Mouse (Mus musculus) kidney, embryonic 15.5 days (tissue): ENCODE data around the gene Spred1. TPM values are rescaled to one million over a fixed set of nuclear protein-coding genes. Genes with fewer than 3 reads are reported as not detected.

Experiments
- ATAC-seq: fragments of 200-750 bp; cut with Nextera tagmentation; replicated peaks from 2 replicates; pipeline ENCODE4 v1.8.0; 2017; ENCODE audit warnings: moderate TSS enrichment; ENCODE audit not compliant: low FRiP score
- H3K27ac ChIP-seq: fragments of 300-500 bp; sonication (generic); 2 replicates; pipeline ENCODE4 v1.5.1; 2015; ENCODE audit warnings: mild to moderate bottlenecking, inconsistent platforms
- H3K27me3 ChIP-seq: fragments of 300-500 bp; sonication (generic); 2 replicates; pipeline ENCODE4 v1.6.1; 2015; ENCODE audit warnings: inconsistent platforms
- H3K36me3 ChIP-seq: fragments of 300-500 bp; sonication (generic); 2 replicates; pipeline ENCODE4 v1.6.1; 2015; ENCODE audit warnings: inconsistent platforms
- H3K4me1 ChIP-seq: fragments of 300-500 bp; sonication (generic); 2 replicates; pipeline ENCODE4 v1.6.1; 2015; ENCODE audit warnings: inconsistent platforms
- H3K4me2 ChIP-seq: fragments of 300-500 bp; sonication (generic); 2 replicates; pipeline ENCODE4 v1.6.1; 2015; ENCODE audit warnings: moderate library complexity, mild to moderate bottlenecking, inconsistent platforms
- H3K4me3 ChIP-seq: fragments of 300-500 bp; sonication (generic); replicated peaks from 2 replicates; pipeline ENCODE4 v1.5.1; 2015; ENCODE audit warnings: mild to moderate bottlenecking, inconsistent platforms
- H3K9ac ChIP-seq: fragments of 300-500 bp; sonication (generic); 2 replicates; pipeline ENCODE4 v1.6.1; 2015; ENCODE audit warnings: mild to moderate bottlenecking, inconsistent platforms
- H3K9me3 ChIP-seq: fragments of 300-500 bp; sonication (generic); replicated peaks from 2 replicates; pipeline ENCODE4 v1.6.1; 2016; ENCODE audit warnings: inconsistent platforms
- WGBS: fragments of 180-500 bp; shearing (Covaris S2); methylation state at CpG from one replicate; pipeline ENCODE4 v1.1.7; 2015; ENCODE audit warnings: mixed read lengths; 5-methylcytosine and 5-hydroxymethylcytosine counted together
- microRNA counts: library from miRNA; unstranded; fragments of <30 nt; microRNA quantifications from one replicate; lab custom pipeline; 2016
- microRNA-seq: library from miRNA; unstranded; fragments of <30 nt; microRNA quantifications from one replicate; pipeline ENCODE4, GENCODE M21; 2016
- polyA plus RNA-seq: library from polyadenylated mRNA; unstranded; fragments of >200 nt; fragmentation: Nextera tagmentation; extraction: Ambion mirVana; gene quantifications from 2 replicates; pipeline ENCODE4 v1.2.1, GENCODE M21; 2015

Spred1 gene
- polyA plus RNA-seq, 1 experiment from 2014 or later: 12.1 TPM

- WGBS: 7% methylated on average over 13 of the region's 13 CpGs
- no peaks in the 10 kb centered on the region for H3K9me3 ChIP-seq
- no peak overlapping the region for H3K27ac ChIP-seq
- H3K36me3 ChIP-seq: no peaks in the 10 kb centered on the region
- peak; percentile 85 for ATAC-seq
- 0 out of 2 replicates have a peak, but pooled peaks cover 2% of the 10 kb centered on the region for H3K4me1 ChIP-seq
- H3K4me2 ChIP-seq: no peak overlapping the region
- H3K27me3 ChIP-seq: peaks cover 12% of the 10 kb centered on the region
- H3K9ac ChIP-seq: no peak overlapping the region
- no peak overlapping the region for H3K4me3 ChIP-seq
Observed at GRCm38 (mm10) chr2:117231257-117231656, 110.1 kb downstream of the Spred1 start.

MicroRNA genes within 50 kb of the gene (microRNA counts, 519-probe panel; counts per million panel counts)
- 2,734 counts per million, percentile 65 among the panel's probes with 10 or more counts for microRNA mmu-miR-674 (lab: Ali Mortazavi, UCI)

Small RNA genes lying within 50 kb of the gene (microRNA-seq; reads per million reads assigned to microRNA genes)
- 836 reads per million, percentile 77 among the genes with 10 or more reads in this experiment for gene Mir674

Other genes starting within 250 kb of the Spred1 start
- not detected in 2 replicates for gene Tmco5, start 242.7 kb upstream of the Spred1 start, polyA plus RNA-seq
- 13.4 and 14.1 TPM in 2 replicates for gene Fam98b, start 128.4 kb downstream of the Spred1 start, polyA plus RNA-seq
- gene Rasgrp1, start 221.6 kb downstream of the Spred1 start, polyA plus RNA-seq: 0.30 and 0.39 TPM in 2 replicates